Mouse (Mus musculus) ovary, adult 18-20 months (tissue): ENCODE measurements around the gene Wdr45.
"Not testable (repeated sequence)": the region's sequence is repeated elsewhere in the genome, so short reads cannot be mapped to it uniquely, and the experiment has no call there.

Experiments
- DNase-seq: peaks from one replicate; pipeline ENCODE4 v3.0.0; 2022; ENCODE audit warnings: low spot score, mixed read lengths

Wdr45 gene

DNA sequence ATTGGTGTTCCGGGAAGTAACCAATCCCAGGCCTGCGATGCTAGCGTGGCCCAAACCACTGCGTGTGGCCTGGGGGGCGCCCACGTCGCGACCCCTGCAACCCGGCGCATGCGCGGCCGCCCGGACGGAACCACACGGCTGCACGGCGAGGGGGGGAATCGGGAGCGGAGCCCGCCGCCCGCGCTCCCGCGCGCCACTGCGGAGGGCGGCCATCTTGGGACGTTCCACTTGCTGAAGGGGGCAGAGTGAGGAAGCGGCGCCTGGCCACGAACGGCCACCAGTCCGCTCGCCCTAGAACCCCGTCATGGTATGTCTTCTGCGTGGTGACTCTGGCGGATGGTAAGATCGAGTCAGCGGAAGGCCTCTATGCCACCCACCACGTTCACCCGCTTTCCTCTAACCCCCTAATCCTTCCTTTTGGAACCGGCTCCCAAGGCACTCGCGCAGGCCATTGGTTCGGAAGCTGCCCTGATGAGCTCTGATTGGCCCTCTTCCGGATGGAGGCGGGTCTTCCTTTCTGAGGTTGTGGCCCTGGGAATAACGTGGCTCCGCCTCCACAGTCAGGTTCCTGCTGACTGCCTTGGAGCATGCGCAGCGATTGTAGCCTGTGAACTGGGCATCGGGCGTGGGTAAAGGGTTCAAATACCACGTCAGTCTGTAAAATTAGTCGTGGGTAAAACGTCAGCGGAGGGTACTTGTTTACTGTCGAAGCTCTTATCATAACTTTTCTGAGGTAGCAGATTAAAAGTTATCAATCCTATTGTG lies at the start of gene Wdr45:
Gene Wdr45, plus strand, starts transcription at position 199 of the 765 bp plus-strand sequence.
- peak; percentile 93 for DNase-seq

DNA sequence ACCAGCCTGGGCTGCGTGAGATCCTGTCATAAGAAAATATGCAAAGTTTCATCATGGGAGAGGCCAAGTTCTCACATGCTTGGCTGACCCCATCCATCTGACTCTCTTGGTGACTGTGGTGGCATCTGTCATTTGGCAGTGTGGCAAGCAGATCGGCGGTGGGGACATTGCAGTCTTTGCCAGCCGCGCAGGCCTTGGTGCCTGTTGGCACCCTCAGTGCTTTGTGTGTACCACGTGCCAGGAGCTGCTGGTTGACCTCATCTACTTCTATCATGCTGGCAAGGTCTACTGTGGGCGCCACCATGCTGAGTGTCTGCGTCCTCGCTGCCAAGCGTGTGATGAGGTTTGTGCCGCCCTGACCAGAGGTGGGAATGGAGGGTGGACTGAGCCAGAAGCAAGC lies 49.3 kb upstream of the Wdr45 start:
- no peak for DNase-seq

DNA sequence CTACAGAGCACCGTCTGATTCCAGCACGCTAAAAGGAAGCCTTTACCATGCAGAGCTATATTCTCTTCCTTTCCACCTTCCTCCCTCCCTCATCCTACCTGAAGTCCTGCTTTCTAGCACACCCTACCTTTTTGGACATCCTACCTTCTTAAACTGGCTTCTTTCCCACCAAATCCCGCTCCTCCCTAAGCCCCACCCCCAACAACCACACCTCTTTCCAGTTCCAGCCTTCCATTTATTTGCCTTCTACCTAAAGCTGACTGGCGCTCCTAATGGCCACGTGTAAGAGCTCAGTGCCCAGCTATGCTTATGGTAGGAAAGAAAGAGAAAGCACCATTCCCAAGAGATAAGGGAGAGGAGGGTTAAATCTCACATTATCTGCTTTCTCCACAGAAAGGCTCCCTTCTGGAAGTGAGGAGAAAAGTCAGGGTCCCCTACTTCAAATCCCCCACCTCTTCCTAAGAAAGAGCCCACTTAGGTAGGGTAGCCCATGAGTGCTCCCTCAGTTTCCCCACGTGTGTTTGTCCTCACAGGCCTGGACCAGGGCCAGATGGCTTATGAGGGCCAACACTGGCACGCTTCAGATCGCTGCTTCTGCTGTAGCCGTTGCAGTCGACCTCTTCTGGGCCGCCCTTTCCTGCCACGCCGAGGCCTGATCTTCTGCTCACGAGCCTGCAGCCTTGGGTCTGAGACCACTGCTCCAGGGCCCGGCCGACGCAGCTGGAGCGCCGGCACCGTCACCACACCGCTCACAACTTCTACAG lies 48.2 kb upstream of the Wdr45 start:
- DNase-seq: no peak

DNA sequence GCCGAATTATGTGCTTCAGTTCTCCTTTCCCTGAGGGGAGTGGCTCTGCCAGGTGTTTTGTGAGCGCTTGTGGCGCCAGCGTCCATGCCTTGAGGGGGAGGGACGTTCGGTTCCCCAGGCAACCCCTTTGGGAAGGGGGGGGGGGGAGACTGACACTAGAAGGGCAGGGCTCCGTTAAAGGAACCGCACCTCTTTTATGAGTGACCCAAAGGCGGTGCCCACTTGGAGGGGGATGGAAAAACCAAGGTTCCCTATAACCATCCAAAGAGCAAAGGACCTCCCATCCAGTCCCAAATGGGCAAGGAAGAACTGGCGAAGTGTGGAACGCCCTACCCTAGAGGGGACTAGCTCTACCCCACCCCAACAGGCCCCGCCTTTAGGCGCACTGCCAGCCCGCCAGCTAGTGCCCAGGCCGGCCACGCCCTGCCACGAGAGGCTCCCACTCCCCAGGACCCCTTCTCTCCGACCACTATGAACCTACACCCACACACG lies 43.7 kb upstream of the Wdr45 start:
- peak; percentile 58 for DNase-seq

DNA sequence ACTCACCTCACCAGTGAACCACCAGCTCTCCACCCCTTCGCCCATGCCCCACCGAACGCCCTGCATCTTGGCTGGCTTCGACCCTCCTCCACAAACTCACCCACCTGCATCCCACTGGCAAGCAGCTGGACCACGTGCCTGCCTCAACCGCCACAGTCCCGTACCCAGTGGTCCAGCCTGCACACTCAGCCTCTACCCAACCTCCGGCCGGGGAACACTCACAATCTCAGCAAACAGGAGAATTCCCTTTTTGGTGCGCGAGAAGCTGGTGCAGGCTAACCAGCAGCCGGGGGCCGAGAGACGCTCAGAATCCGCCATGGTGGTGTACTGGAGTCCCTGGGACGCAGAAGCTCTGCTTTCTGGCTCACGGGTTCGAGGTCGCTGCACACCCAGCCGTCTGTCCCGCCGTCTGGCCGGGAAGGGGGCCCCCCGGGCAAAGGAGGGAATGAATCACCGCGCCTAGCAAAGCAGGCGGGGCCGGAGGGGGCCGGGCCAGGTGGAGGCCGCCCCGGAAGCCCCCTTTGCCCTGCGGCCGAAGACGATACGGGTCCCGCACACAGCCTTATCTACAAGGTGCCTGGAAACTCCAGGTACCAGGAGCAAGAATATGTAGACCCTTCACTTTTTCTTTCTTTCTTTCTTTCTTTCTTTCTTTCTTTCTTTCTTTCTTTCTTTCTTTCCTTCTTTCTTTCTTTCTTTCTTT lies 43.1 kb upstream of the Wdr45 start, which contains the start of gene Plp2:
Gene Plp2, minus strand, starts transcription at position 470 of the 703 bp plus-strand sequence.
- peak; percentile 41 for DNase-seq

DNA sequence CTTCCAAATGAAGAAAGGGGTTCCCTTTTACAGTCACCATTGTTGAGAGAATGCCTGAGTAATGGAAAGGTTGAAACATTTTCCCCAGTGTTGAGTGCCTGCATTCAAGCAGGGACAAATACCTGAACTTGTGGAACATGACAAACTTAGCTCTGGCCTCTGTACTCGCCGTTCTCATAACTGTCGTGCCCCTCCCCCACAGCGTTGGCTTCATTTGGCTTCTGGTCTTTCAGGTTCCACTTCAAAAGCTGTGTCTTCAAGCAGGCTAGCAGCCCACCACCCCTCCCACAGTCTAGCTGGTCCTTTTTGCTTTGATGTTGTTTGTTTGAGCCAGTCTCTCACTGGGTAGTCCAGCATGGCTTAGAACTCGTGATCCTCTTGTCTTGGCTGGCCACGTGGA lies 41.4 kb upstream of the Wdr45 start:
- no peak for DNase-seq

DNA sequence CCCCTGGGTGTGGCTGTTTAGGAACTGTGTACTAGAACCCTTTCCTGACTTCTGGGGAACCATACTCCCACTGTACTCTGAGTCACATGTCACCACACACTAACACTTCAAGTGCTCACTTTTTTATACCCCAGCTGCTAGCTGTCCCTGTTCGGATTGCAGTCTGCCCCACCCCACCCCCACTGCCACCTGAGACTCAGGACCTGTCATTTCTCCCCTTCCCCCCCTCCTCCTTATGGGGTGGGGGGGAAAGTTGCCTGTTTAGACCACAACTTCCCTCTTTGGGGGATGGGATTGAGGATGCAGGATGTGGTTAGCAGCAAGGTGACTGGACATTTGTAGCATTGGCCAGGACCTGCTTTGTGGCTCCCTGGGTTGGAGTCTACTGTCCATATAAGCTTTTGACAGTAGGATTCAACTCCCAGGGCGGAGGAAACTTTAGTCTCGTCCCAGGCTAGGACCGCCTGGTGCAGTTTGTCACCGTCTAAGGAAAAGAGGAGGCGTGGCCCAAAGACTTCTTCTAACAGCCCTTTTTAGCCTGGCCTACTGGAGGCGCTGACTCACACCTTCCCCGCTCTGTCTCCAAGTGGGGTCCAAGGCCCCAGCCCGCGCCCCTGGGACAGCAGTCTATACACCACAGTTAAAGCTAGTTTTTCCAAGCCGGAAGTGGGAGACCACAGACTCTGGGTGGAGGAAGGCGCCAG lies 40.4 kb upstream of the Wdr45 start:
- no peak for DNase-seq

DNA sequence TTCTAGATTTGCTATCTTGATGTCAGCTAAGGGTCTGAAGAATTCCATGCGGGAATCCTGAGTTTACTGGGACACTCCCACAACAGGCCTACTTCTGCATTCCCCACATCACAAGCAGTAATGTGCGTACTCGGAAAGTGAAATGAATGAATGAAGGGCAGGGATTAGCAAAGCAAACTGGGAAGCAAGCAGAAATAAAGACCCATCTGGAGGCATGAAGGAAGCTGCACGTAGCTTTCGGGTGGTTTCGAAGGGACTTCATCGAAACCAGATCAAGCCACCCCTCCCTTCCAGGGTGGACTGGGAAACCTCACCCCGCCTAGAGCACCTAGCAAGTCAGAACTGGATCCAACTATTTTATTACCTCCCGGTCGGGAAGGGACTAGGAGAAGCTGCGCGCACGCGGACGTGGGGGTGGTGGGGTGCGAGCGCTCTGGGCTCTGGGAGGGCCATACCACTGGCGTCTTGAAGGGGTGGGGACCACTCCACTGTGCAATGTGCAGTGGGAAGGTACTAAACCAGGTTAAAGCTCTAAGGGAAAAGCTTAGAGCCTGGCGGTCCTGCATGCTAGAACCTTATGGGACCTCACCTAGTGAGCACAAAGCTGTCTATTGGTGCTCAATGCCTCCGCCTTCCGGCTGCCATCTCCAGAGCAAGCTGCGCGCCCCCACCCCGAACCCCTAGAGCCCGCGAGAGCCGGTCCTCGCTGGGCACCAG lies 39.7 kb upstream of the Wdr45 start:
- no peak for DNase-seq

DNA sequence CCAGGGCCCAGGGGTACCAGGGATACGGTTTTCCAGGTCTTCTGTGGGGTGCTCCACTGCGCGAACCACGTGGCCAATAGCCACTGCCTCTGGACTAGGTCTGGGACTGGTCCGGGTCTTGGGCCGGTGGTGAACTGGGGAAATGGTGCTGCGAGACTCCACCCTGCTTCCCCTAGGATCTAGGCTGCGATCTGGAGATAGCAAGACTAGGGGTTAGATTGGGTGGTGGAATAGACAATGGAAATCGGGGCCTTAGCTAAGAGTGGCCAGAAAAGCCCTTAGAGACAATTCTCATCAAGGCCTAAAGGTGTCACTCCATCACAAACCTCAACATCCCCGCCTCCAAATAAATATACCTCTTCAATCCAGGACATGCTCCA lies 39.1 kb upstream of the Wdr45 start:
- DNase-seq: no peak

DNA sequence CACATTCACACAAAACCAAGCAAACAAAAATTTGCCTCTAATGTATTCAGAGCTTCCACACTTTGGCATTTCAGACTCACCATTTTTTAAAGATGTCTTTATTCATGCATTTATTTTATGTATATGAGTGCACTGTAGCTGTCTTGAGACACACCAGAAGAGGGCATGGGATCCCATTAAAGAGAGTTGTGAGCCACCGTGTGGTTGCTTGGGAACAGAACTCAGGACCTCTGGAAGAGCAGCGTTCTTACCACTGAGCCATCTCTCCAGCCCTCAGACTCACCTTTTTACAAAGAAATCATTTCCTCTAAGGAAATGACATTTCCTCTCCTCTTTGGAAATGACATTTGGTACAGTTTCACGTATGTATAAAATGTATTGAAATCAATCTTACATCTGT lies 35.1 kb upstream of the Wdr45 start:
- no peak for DNase-seq

DNA sequence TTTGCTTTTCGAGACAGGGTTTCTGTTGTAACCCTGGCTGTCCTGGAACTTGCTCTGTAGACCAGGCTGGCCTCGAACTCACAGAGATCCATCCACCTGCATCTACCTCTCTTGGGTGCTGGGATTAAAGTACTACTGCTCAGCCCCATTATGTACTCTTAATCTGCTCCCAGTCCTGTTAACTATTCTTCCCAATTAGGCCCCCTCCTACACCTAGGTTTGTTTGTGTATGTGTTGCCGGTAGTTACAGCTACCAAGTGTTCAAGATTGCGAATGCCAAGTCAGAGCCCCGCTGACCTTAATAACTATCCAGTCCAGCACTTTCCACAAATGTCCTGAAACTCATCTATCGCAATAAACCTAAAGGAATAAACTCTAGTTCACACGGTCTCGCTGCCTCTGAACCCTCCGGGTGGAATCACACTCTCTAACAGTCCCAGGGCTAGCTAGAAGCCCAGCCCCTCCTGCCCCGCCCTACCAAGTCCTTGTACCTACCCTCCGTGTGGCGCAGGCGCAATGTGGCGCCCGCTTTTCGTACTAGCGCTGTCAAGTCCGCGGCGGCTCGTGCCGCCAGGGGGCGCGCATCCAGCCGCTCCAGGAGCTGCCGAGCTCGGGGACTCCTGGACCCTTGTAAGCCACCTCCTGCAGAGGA lies 34.6 kb upstream of the Wdr45 start:
- peak; percentile 82 for DNase-seq

DNA sequence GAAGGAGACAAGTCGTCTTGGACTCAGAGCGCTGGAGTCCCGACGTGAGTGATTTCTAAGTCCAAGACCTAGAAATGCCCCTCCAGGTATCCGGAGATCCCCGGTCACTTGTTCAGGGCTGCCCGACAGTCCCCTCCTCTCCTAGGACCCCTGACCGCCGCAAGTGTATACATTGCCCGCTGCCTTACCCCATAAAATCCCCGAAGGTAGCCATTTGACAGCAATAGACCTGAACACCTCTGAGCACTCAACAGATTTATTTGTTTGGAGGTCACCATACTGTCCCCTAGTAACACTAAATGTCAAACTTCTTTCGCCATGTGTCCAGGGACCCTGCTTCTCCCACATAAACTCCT lies 34.1 kb upstream of the Wdr45 start:
- no peak for DNase-seq

DNA sequence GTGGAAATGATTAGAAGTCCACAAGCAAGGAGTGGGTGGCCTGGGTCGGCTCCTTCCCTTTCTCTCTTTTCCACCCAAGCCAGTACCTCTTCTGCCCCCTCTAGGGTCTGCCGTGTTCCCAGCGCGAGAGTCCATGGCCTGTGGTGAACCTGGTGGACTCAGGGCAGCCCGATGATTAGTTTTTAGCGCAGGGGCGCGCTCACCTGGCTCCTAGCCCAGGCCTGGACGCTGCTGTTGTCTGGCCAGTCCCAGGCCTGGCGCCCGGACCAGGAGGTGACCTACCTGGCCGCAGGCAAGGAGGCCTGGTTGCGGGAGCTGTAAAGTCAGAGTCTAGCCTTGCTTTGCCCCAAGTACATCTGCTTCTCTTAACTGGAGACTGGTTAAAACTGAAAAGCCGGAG lies 33.3 kb upstream of the Wdr45 start, which contains the start of gene Magix:
Gene Magix, minus strand, starts transcription at position 388 of the 400 bp plus-strand sequence.
- no peak for DNase-seq

DNA sequence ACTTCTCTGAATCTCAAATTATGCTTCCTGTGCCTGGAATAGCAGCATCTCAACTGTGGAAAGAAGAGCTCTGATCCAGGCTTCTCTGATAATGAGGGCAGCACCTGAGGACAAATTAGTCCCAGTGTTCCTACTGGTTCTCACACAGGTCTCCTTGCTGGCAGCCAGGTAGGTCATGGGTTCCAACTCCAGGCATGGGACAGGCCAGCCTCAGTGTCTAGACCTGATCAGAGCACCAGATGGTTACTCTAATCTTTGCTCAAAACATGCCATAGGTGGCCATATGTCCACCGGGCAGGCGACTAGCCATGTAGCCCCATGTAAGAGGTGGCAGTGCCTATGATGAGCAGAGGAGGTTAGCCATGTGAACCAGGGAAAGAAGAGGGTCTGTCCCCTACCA lies 25.8 kb upstream of the Wdr45 start:
- DNase-seq: no peak

DNA sequence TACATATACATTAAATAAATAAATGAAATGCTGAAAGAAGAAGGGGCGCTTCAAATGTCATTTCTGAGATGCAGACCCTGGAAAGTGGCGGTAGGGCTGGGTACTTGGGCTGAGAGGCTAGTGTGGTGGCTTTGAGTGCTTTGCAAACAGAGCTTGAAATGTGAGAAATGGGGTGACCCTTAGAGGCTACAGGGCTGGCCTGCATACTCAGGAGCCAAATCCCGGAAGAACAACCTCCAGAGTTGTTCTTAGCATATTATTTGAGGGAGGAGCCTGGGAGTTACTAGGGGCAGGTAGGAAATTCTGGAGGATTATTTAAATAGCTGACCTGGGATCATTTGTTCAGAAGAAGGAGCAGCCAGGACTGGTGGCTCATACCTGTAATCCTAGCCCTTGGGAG lies 23.6 kb upstream of the Wdr45 start:
- no peak for DNase-seq

DNA sequence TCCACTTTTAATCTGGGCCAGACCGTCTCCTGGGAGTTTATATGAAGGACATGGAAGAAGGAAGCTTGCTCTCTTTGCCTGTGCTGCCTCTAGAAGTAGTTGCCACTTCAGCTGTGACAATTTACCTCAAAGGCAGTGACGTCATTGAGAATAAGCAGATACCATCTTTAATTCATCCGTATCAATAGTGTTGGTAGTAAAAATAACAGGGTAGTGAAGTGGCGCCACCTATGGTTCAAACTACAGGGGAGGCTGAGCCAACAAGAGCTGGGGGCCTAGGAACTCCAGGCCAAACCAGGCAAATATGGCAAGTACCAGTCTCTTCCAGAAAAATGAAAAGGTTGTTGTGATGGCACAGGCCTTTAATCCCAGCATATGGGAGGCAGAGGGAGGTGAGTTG lies 21.3 kb upstream of the Wdr45 start:
- no peak for DNase-seq

DNA sequence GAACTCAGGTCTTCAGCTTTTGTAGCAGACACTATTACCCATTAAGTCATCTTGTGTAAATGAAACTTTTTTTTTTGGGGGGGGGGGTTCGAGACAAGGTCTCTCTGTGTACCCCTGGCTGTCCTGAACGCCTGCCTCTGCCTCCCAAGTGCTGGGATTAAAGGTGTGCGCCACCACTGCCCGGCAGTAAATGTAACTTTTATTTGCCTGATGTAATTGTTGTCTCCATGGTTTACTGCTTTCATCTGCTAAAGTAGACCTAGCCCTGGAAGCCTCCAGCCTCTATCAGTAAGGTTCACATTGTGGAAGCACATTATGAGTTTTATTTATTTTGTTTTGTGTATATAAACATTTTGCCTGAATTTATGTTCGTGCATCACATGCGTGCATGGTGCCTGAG lies 17.6 kb upstream of the Wdr45 start:
- DNase-seq: no peak

DNA sequence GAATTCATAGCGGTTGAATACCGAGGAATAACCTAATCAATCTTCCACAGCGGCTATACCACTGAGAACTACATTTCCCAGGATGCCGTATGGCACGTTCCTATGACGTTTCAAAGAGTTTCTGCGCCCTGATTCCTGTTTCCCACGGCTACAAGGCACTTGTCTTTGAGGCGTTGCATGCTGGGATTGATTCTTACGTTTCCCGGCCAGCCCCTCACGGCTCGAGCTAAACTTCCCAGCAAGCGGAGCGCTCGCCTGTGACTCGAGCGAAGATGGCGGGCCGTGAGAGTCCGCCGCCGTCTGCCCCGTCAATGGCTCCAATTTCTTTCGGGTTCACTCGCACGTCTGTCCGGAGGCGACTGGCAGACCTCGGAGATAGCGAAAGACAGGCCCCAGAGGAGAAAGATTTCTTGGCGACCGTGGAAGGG lies 17.2 kb upstream of the Wdr45 start, which contains the start of gene Gpkow:
Gene Gpkow, plus strand, starts transcription at position 178 of the 428 bp plus-strand sequence.
- DNase-seq: peak; percentile 82

DNA sequence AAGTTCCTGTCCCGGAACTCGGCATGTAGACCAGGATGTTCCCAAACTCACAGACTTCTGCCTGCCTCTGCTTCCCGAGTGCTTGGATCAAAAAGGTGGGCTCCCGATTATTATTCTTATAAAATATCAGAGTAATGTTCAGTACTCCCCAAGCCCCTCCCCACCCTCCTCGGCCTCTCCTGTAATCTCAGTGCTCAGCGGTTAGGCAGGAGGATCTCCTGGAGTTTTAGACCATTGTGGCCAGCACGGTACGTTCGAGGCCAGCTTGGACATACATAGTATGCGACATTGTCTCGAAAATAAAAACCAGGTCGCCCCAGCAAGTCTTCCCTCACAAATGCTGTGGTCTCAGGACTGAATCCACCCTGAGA lies 384 bp upstream of the Wdr45 start:
- not testable (repeated sequence) for DNase-seq

DNA sequence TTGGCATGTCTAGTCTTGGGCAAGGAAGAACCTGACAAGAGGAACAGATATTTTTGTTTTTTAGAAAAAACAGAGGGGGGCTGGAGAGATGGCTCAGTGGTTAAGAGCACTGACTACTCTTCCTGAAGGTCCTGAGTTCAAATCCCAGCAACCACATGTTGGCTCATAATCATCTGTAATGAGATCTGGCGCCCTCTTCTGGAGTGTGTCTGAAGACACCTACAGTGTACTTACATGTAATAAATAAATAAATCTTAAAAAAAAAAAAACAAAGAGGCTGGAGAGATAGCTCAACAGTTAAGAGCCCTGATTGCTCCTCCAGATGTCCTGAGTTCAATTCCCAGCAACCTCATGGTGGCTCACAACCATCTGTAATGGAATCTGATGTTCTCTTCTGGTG lies 1.9 kb downstream of the Wdr45 start:
- not testable (repeated sequence) for DNase-seq
